Comparison of ENCODE assay signal across 15 mouse cellular contexts in the genomic region with DNA sequence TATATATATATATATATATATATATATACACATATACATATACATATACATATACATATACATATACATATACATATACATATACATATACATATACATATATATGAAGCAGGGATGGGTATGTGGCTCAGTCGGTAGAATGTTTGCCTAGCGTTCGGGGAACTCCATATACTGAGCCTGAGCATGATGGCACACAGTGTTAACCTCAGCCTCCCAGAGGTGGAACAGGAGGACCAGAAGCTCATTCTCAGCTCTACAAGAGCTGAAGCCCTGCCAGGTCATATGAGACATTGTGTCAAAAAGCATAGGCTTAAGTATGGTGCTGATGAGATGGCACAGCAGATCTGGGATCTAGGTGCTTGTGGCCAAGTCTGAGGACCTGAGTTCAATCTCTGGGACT.
"Had no signal": no experiment of that assay in that cellular context is flagged by ENCODE, and none has a peak within 500 bp of the region (broad histone marks: within the 10 kb centered on the region; RNA-seq: fewer than 3 reads in every experiment).

No protein-coding gene starts in this region.

- H3K4me2 ChIP-seq: neural tube, embryonic 12.5 days; neural tube, embryonic 13.5 days; neural tube, embryonic 15.5 days; stomach, embryonic 15.5 days had no signal

- H3K27ac ChIP-seq: neural tube, embryonic 12.5 days; neural tube, embryonic 13.5 days; neural tube, embryonic 15.5 days; stomach, embryonic 15.5 days; stomach, postnatal 0 days had no signal

- H3K9ac ChIP-seq: neural tube, embryonic 12.5 days; neural tube, embryonic 13.5 days; neural tube, embryonic 15.5 days; stomach, embryonic 15.5 days had no signal

- H3K36me3 ChIP-seq: neural tube, embryonic 12.5 days; neural tube, embryonic 13.5 days; neural tube, embryonic 15.5 days; stomach, embryonic 15.5 days had no signal

- H3K4me3 ChIP-seq: neural tube, embryonic 12.5 days; neural tube, embryonic 13.5 days; neural tube, embryonic 15.5 days; stomach, embryonic 15.5 days had no signal

- DNase-seq: retina, postnatal 1 day; right cerebral cortex, adult 18-20 months; right cerebral cortex, postnatal 14 days; right cerebral cortex, postnatal 25 days; right cerebral cortex, postnatal 4 days; spleen, adult 18-20 months; thymus, adult 2 months; thymus, postnatal 14 days; thymus, postnatal 25 days; thymus, postnatal 36 days had no signal

- H3K27me3 ChIP-seq: neural tube, embryonic 12.5 days; neural tube, embryonic 13.5 days; neural tube, embryonic 15.5 days; stomach, embryonic 15.5 days had no signal

- H3K4me1 ChIP-seq: neural tube, embryonic 12.5 days; neural tube, embryonic 13.5 days; neural tube, embryonic 15.5 days; stomach, embryonic 15.5 days had no signal

- H3K9me3 ChIP-seq: neural tube, embryonic 12.5 days; neural tube, embryonic 13.5 days; neural tube, embryonic 15.5 days; stomach, embryonic 15.5 days had no signal
